Mouse (Mus musculus) mature B cell (primary cell): ENCODE data around the gene Zfyve27.

Experiments
- in situ Hi-C: fragments of 300-500 bp; cut with MboI; formaldehyde crosslinking; loops from 2 replicates; pipeline ENCODE4 v1.14.3; 2019

Zfyve27 gene

GRCm38 (mm10) chr19:42237602-42238340, 74.0 kb downstream of the Zfyve27 start:
- in situ Hi-C loops = no loop called here

- in situ Hi-C loops = no loop called here
Observed at GRCm38 (mm10) chr19:42238341-42238715, 74.6 kb downstream of the Zfyve27 start.

GRCm38 (mm10) chr19:42240881-42241280, 77.1 kb downstream of the Zfyve27 start:
- in situ Hi-C loops = no loop called here

GRCm38 (mm10) chr19:42243401-42243800, 79.7 kb downstream of the Zfyve27 start:
- in situ Hi-C loops = no loop called here
